Mouse (Mus musculus): ENCODE results near the gene Timeless. TPM values are rescaled to one million over a fixed set of nuclear protein-coding genes. Genes with fewer than 3 reads are reported as not detected.
"Not testable (repeated sequence)": the region's sequence is repeated elsewhere in the genome, so short reads cannot be mapped to it uniquely, and the experiment has no call there.

Timeless gene
- polyA plus RNA-seq, 1 experiment: 3.6 TPM

GRCm38 (mm10) chr10:128283604-128284579 is 52.0 kb downstream of the Timeless start:
- H3K27ac ChIP-seq (replicated peaks; ENCODE audit: low read depth, low read length): no peak overlapping the region

GRCm38 (mm10) chr10:128290594-128290993 is 58.7 kb downstream of the Timeless start:
- not testable (repeated sequence) for H3K4me1 ChIP-seq (ENCODE audit: control insufficient read depth, insufficient read depth, insufficient read length, low read length); H3K27ac ChIP-seq (replicated peaks; ENCODE audit: low read depth, low read length); H3K4me3 ChIP-seq (ENCODE audit: insufficient read depth, low read depth, low read length)

More at GRCm38 (mm10) chr10:128283604-128284579, 52.0 kb downstream of the Timeless start:
- Histone ChIP-seq H3K4me1 (ENCODE audit: control insufficient read depth, insufficient read depth, insufficient read length, low read length) (no peaks in the 10 kb centered on the region), H3K4me3 (ENCODE audit: insufficient read depth, low read depth, low read length) (no peak overlapping the region)

GRCm38 (mm10) chr10:128296370-128297090 is 64.7 kb downstream of the Timeless start:
- Histone ChIP-seq H3K4me1 (ENCODE audit: control insufficient read depth, insufficient read depth, insufficient read length, low read length) (peaks cover 4% of the 10 kb centered on the region; the same call in 1 of the 2 replicates), H3K4me3 (ENCODE audit: insufficient read depth, low read depth, low read length) (no peak overlapping the region), H3K27ac (replicated peaks; ENCODE audit: low read depth, low read length) (no peak overlapping the region)

DNA sequence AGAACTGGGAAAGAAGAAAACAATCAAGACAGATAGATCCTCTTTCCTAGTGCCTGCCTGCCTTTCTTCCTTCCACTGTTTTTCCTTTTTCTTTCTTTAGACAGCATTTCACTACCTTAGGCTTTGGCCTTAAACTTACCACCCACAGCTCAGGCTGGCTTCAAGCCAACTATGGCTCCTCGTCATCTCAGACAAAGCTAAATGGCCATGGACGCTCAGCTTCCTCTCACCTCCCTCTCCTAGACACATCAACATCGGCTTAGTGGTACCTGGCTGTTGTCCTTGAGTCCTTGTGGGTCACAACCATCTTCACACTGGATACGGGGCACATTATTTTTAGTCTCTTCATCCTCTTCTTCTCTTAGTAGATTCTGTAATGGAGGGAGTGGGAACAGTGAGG is 65.4 kb downstream of the Timeless start:
- Histone ChIP-seq H3K4me1 (ENCODE audit: control insufficient read depth, insufficient read depth, insufficient read length, low read length) (peaks cover 5% of the 10 kb centered on the region), H3K27ac (replicated peaks; ENCODE audit: low read depth, low read length) (no peak overlapping the region), H3K4me3 (ENCODE audit: insufficient read depth, low read depth, low read length) (no peak overlapping the region)

DNA sequence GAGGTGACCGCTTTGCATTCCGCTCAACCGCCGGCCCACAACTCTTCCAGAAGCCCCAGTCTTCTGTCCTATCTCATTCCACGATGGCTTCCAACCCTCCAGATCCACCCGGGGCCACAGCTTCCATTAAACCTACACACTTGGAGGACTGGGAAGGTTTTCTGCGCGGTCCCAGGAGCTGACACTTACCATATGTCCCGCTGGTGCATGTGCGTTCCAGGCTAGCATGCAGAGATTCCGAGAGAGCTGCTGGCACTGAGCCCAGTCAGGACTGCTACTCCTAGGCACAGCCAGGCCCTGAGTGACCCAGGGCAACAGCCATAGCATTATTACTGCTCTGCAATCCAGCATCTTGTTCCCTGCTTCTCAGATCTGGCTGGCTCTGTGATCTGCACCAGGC is 65.8 kb downstream of the Timeless start:
- Histone ChIP-seq H3K27ac (replicated peaks; ENCODE audit: low read depth, low read length) (no peak overlapping the region), H3K4me3 (ENCODE audit: insufficient read depth, low read depth, low read length) (no peak overlapping the region), H3K4me1 (ENCODE audit: control insufficient read depth, insufficient read depth, insufficient read length, low read length) (peaks cover 9% of the 10 kb centered on the region)

- Histone ChIP-seq H3K4me3 (ENCODE audit: insufficient read depth, low read depth, low read length) (no peak overlapping the region), H3K27ac (replicated peaks; ENCODE audit: low read depth, low read length) (no peak overlapping the region), H3K4me1 (ENCODE audit: control insufficient read depth, insufficient read depth, insufficient read length, low read length) (peaks cover 9% of the 10 kb centered on the region)
Measured at GRCm38 (mm10) chr10:128298243-128298642, 66.4 kb downstream of the Timeless start.

GRCm38 (mm10) chr10:128298702-128299171 is 66.9 kb downstream of the Timeless start, which contains the start of gene Il23a:
Il23a (minus strand) TSS chr10:128298752.
- no peak within 1 kb of the TSS for H3K4me3 ChIP-seq (ENCODE audit: insufficient read depth, low read depth, low read length)
- no peak within 1 kb of the TSS for H3K27ac ChIP-seq (replicated peaks; ENCODE audit: low read depth, low read length)
- peaks cover 9% of the 10 kb centered on the region for H3K4me1 ChIP-seq (ENCODE audit: control insufficient read depth, insufficient read depth, insufficient read length, low read length)

DNA sequence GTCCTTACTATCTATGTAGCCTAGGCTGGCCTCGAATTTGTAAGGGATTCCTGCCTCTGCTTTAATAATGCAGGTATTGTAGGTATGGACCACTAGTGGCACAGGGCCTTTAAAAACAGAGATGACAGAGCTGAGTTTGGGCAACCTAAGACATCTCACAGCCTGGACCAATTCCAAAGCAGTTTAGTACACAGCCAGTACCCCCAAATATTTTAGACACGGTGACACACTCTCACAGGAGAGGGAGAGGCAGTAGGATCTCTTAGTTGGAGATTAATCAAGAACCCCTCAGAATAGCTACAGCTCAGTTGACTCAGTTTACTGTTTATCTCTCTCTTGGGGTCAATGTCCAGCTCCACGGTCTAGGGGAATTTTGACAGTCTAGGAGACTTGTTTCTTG is 70.5 kb downstream of the Timeless start:
- Histone ChIP-seq H3K27ac (replicated peaks; ENCODE audit: low read depth, low read length) (peak overlapping the region; percentile 86), H3K4me1 (ENCODE audit: control insufficient read depth, insufficient read depth, insufficient read length, low read length) (peaks cover 15% of the 10 kb centered on the region), H3K4me3 (ENCODE audit: insufficient read depth, low read depth, low read length) (peak overlapping the region; percentile 62)

Other genes with a start within 250 kb of the Timeless start
- not detected in 2 replicates for gene Hsd17b6, start 224.5 kb upstream of the Timeless start, polyA plus RNA-seq (2012; ENCODE audit: insufficient read depth, insufficient read length, missing spikeins)
- gene Prim1, start 216.9 kb upstream of the Timeless start, polyA plus RNA-seq (2012; ENCODE audit: insufficient read depth, insufficient read length, missing spikeins): 3.0 and 4.1 TPM in 2 replicates
- gene Naca, start 196.5 kb upstream of the Timeless start, polyA plus RNA-seq (2012; ENCODE audit: insufficient read depth, insufficient read length, missing spikeins): 592 and 593 TPM in 2 replicates
- 107 and 147 TPM in 2 replicates for gene Ptges3, start 173.1 kb upstream of the Timeless start, polyA plus RNA-seq (2012; ENCODE audit: insufficient read depth, insufficient read length, missing spikeins)
- gene Atp5b, start 148.8 kb upstream of the Timeless start, polyA plus RNA-seq (2012; ENCODE audit: insufficient read depth, insufficient read length, missing spikeins): 9,036 and 9,352 TPM in 2 replicates
- gene Baz2a, start 140.5 kb upstream of the Timeless start, polyA plus RNA-seq (2012; ENCODE audit: insufficient read depth, insufficient read length, missing spikeins): 15.1 and 16.0 TPM in 2 replicates
- gene Rbms2, start 51.8 kb upstream of the Timeless start, polyA plus RNA-seq (2012; ENCODE audit: insufficient read depth, insufficient read length, missing spikeins): 93.3 and 95.4 TPM in 2 replicates
- 0.87 TPM in 1 of 2 replicates, not detected in the other for gene Gls2, start 37.6 kb upstream of the Timeless start, polyA plus RNA-seq (2012; ENCODE audit: insufficient read depth, insufficient read length, missing spikeins)
- gene Spryd4, start 20.3 kb upstream of the Timeless start, polyA plus RNA-seq (2012; ENCODE audit: insufficient read depth, insufficient read length, missing spikeins): 7.8 and 10.0 TPM in 2 replicates
- not detected in 2 replicates for gene Mip, start 6.2 kb upstream of the Timeless start, polyA plus RNA-seq (2012; ENCODE audit: insufficient read depth, insufficient read length, missing spikeins)
- gene Apon, start 22.0 kb downstream of the Timeless start, polyA plus RNA-seq (2012; ENCODE audit: insufficient read depth, insufficient read length, missing spikeins): not detected in 2 replicates
- gene Apof, start 36.6 kb downstream of the Timeless start, polyA plus RNA-seq (2012; ENCODE audit: insufficient read depth, insufficient read length, missing spikeins): not detected in 2 replicates
- gene Stat2, start 38.5 kb downstream of the Timeless start, polyA plus RNA-seq (2012; ENCODE audit: insufficient read depth, insufficient read length, missing spikeins): 5.4 and 5.5 TPM in 2 replicates
- not detected in 2 replicates for gene Il23a, start 66.7 kb downstream of the Timeless start, polyA plus RNA-seq (2012; ENCODE audit: insufficient read depth, insufficient read length, missing spikeins)
- 5.9 and 8.9 TPM in 2 replicates for gene Pan2, start 71.3 kb downstream of the Timeless start, polyA plus RNA-seq (2012; ENCODE audit: insufficient read depth, insufficient read length, missing spikeins)
- gene Cnpy2, start 90.4 kb downstream of the Timeless start, polyA plus RNA-seq (2012; ENCODE audit: insufficient read depth, insufficient read length, missing spikeins): 115 and 131 TPM in 2 replicates
- gene Cs, start 105.7 kb downstream of the Timeless start, polyA plus RNA-seq (2012; ENCODE audit: insufficient read depth, insufficient read length, missing spikeins): 1,610 and 1,861 TPM in 2 replicates
- 122 and 173 TPM in 2 replicates for gene Coq10a, start 136.9 kb downstream of the Timeless start, polyA plus RNA-seq (2012; ENCODE audit: insufficient read depth, insufficient read length, missing spikeins)
- 16.9 and 22.4 TPM in 2 replicates for gene Ankrd52, start 145.1 kb downstream of the Timeless start, polyA plus RNA-seq (2012; ENCODE audit: insufficient read depth, insufficient read length, missing spikeins)
- gene Slc39a5, start 169.2 kb downstream of the Timeless start, polyA plus RNA-seq (2012; ENCODE audit: insufficient read depth, insufficient read length, missing spikeins): not detected in 2 replicates
- 67.1 and 87.6 TPM in 2 replicates for gene Nabp2, start 179.4 kb downstream of the Timeless start, polyA plus RNA-seq (2012; ENCODE audit: insufficient read depth, insufficient read length, missing spikeins)
- 15.1 and 17.1 TPM in 2 replicates for gene Rnf41, start 179.6 kb downstream of the Timeless start, polyA plus RNA-seq (2012; ENCODE audit: insufficient read depth, insufficient read length, missing spikeins)
- 63.7 and 94.7 TPM in 2 replicates for gene Smarcc2, start 227.2 kb downstream of the Timeless start, polyA plus RNA-seq (2012; ENCODE audit: insufficient read depth, insufficient read length, missing spikeins)

All from brown adipose tissue, adult 24 weeks (tissue).